Mouse (Mus musculus) megakaryocyte, embryonic 14.5 days (primary cell): ENCODE measurements around the gene Atf6b.

Experiments used
- FLI1 ChIP-seq: IDR thresholded peaks from 2 replicates; pipeline ENCODE4 v1.6.1; 2012; ENCODE audit warnings: low read length, inconsistent platforms, mixed read lengths
- GATA1 ChIP-seq: IDR thresholded peaks from 3 replicates; pipeline ENCODE4 v1.6.1; 2012; ENCODE audit warnings: mixed read lengths, low read length, inconsistent platforms, borderline replicate concordance

GRCm38 (mm10) chr17:34660259-34660820 is 13.4 kb downstream of the Atf6b start:
- TF ChIP-seq GATA1 (no peak), FLI1 (no peak)
